Mouse (Mus musculus): ENCODE measurements around the gene Krtap7-1. TPM values are rescaled to one million over a fixed set of nuclear protein-coding genes. Genes with fewer than 3 reads are reported as not detected.

Gene Krtap7-1
- not detected in 2 replicates for polyA plus RNA-seq (2016; fragmentation: Nextera tagmentation; extraction: Ambion mirVana)

- no peaks in the 10 kb centered on the region for H3K4me1 ChIP-seq
- no peaks in the 10 kb centered on the region for H3K36me3 ChIP-seq
- no peak within 1 kb of the TSS for H3K27ac ChIP-seq (replicated peaks)
- WGBS: 88% methylated on average over 4 of the region's 4 CpGs
- no peaks in the 10 kb centered on the region for H3K9me3 ChIP-seq (replicated peaks)
- no peak for DNase-seq (ENCODE audit: low spot score)
- no peak within 1 kb of the TSS for H3K4me3 ChIP-seq
- H3K27me3 ChIP-seq (ENCODE audit: low read depth, poor library complexity, severe bottlenecking): no peaks in the 10 kb centered on the region
Measured at GRCm38 (mm10) chr16:89508223-89508622, at the start of gene Krtap7-1. Krtap7-1 (minus strand) TSS chr16:89508323.

GRCm38 (mm10) chr16:89550298-89550697 is 42.2 kb upstream of the Krtap7-1 start:
- H3K4me1 ChIP-seq: no peaks in the 10 kb centered on the region
- no peak overlapping the region for H3K4me3 ChIP-seq
- no peaks in the 10 kb centered on the region for H3K36me3 ChIP-seq
- no peak for DNase-seq (ENCODE audit: low spot score)
- H3K27ac ChIP-seq (replicated peaks): no peak overlapping the region
- H3K9me3 ChIP-seq (replicated peaks): no peaks in the 10 kb centered on the region
- H3K27me3 ChIP-seq (ENCODE audit: low read depth, poor library complexity, severe bottlenecking): no peaks in the 10 kb centered on the region

- no peak for DNase-seq (ENCODE audit: low spot score)
- no peak overlapping the region for H3K4me3 ChIP-seq
- H3K4me1 ChIP-seq: peaks cover 5% of the 10 kb centered on the region; the same call in 1 of the 2 replicates
- no peaks in the 10 kb centered on the region for H3K27me3 ChIP-seq (ENCODE audit: low read depth, poor library complexity, severe bottlenecking)
- WGBS: 83% methylated on average over 5 of the region's 5 CpGs
- H3K36me3 ChIP-seq: no peaks in the 10 kb centered on the region
- no peaks in the 10 kb centered on the region for H3K9me3 ChIP-seq (replicated peaks)
- H3K27ac ChIP-seq (replicated peaks): no peak overlapping the region; the same call in 1 of the 2 replicates
Measured at GRCm38 (mm10) chr16:89538031-89538484, 29.9 kb upstream of the Krtap7-1 start.

GRCm38 (mm10) chr16:89537349-89537748 is 29.2 kb upstream of the Krtap7-1 start:
- no peaks in the 10 kb centered on the region for H3K27me3 ChIP-seq (ENCODE audit: low read depth, poor library complexity, severe bottlenecking)
- no peak overlapping the region for H3K4me3 ChIP-seq
- DNase-seq (ENCODE audit: low spot score): no peak
- 96% methylated on average over 6 of the region's 6 CpGs for WGBS
- no peaks in the 10 kb centered on the region for H3K36me3 ChIP-seq
- H3K4me1 ChIP-seq: peaks cover 5% of the 10 kb centered on the region; the same call in 1 of the 2 replicates
- H3K9me3 ChIP-seq (replicated peaks): no peaks in the 10 kb centered on the region
- no peak overlapping the region for H3K27ac ChIP-seq (replicated peaks)

- peak; percentile 22 for DNase-seq (ENCODE audit: low spot score)
Measured at GRCm38 (mm10) chr16:89530547-89530946, 22.4 kb upstream of the Krtap7-1 start.

GRCm38 (mm10) chr16:89529846-89530245 is 21.7 kb upstream of the Krtap7-1 start:
- H3K4me1 ChIP-seq: peaks cover 41% of the 10 kb centered on the region
- H3K36me3 ChIP-seq: no peaks in the 10 kb centered on the region
- 73% methylated on average over 7 of the region's 7 CpGs for WGBS
- no peak for DNase-seq (ENCODE audit: low spot score)
- H3K4me3 ChIP-seq: no peak overlapping the region
- H3K27ac ChIP-seq (replicated peaks): peak overlapping the region; percentile 81
- no peaks in the 10 kb centered on the region for H3K9me3 ChIP-seq (replicated peaks)
- H3K27me3 ChIP-seq (ENCODE audit: low read depth, poor library complexity, severe bottlenecking): no peaks in the 10 kb centered on the region

More at GRCm38 (mm10) chr16:89530547-89530946, 22.4 kb upstream of the Krtap7-1 start:
- 25% methylated on average over 7 of the region's 7 CpGs for WGBS
- Histone ChIP-seq H3K27me3 (ENCODE audit: low read depth, poor library complexity, severe bottlenecking) (no peaks in the 10 kb centered on the region), H3K27ac (replicated peaks) (peak overlapping the region; percentile 81), H3K4me1 (peaks cover 41% of the 10 kb centered on the region), H3K36me3 (no peaks in the 10 kb centered on the region), H3K9me3 (replicated peaks) (no peaks in the 10 kb centered on the region), H3K4me3 (no peak overlapping the region)

GRCm38 (mm10) chr16:89528380-89528779 is 20.3 kb upstream of the Krtap7-1 start:
- DNase-seq (ENCODE audit: low spot score): no peak
- no peaks in the 10 kb centered on the region for H3K9me3 ChIP-seq (replicated peaks)
- WGBS: 52% methylated on average over 3 of the region's 3 CpGs
- H3K4me1 ChIP-seq: peaks cover 41% of the 10 kb centered on the region
- H3K27ac ChIP-seq (replicated peaks): peak overlapping the region; percentile 75; the same call in 1 of the 2 replicates
- no peak overlapping the region for H3K4me3 ChIP-seq
- no peaks in the 10 kb centered on the region for H3K36me3 ChIP-seq
- H3K27me3 ChIP-seq (ENCODE audit: low read depth, poor library complexity, severe bottlenecking): no peaks in the 10 kb centered on the region

GRCm38 (mm10) chr16:89520996-89521395 is 12.9 kb upstream of the Krtap7-1 start:
- DNase-seq (ENCODE audit: low spot score): no peak
- no peaks in the 10 kb centered on the region for H3K4me1 ChIP-seq
- no peaks in the 10 kb centered on the region for H3K36me3 ChIP-seq
- H3K27me3 ChIP-seq (ENCODE audit: low read depth, poor library complexity, severe bottlenecking): no peaks in the 10 kb centered on the region
- no peak overlapping the region for H3K4me3 ChIP-seq
- no peaks in the 10 kb centered on the region for H3K9me3 ChIP-seq (replicated peaks)
- 94% methylated on average over 4 of the region's 4 CpGs for WGBS
- no peak overlapping the region for H3K27ac ChIP-seq (replicated peaks)

DNA sequence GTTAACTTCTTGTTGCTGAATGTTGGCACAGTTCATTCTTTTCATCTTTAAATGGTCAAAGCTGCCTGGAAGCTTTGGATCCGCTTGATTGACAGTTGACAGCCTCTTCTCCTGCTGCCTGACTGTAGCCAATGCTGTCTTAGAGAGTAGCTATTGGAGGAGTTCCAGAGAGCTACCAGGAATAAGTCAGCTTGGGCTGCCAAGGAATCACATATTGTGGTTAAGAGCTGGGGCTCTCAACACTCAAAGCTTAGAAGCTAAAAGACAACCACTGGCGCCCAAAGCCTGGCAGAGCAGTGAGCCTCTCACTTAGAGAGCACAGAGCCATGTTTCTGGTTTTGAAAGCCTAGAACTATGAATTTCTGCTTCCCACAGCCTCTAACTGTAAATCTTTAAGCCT is 12.4 kb upstream of the Krtap7-1 start:
- Histone ChIP-seq H3K27me3 (ENCODE audit: low read depth, poor library complexity, severe bottlenecking) (no peaks in the 10 kb centered on the region), H3K4me3 (no peak overlapping the region), H3K9me3 (replicated peaks) (no peaks in the 10 kb centered on the region), H3K4me1 (no peaks in the 10 kb centered on the region), H3K27ac (replicated peaks) (no peak overlapping the region), H3K36me3 (no peaks in the 10 kb centered on the region)
- 90% methylated on average over 2 of the region's 2 CpGs for whole genome bisulfite sequencing
- DNase-seq (ENCODE audit: low spot score): no peak

DNA sequence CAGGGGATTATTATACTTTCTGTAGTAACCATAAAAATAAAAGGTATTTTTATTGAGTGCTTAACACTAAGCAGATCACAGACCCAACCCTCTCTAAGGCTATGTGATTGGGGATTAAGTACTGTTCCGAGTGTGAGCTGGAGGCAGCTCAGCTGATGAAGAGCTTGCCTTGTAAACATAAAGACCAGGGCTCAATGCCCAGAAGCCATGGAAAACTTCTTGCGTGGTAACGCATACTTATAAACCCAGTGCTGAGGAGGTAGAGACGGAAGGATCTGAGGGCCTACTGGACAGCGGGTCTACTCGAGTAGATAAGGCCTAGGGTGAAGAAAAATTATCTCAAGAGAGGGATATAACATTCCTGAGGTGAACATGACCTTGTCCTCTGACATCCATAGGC is 12.0 kb upstream of the Krtap7-1 start:
- 95% methylated on average over 6 of the region's 6 CpGs for WGBS
- Histone ChIP-seq H3K9me3 (replicated peaks) (no peaks in the 10 kb centered on the region), H3K4me1 (no peaks in the 10 kb centered on the region), H3K36me3 (no peaks in the 10 kb centered on the region), H3K4me3 (no peak overlapping the region), H3K27me3 (ENCODE audit: low read depth, poor library complexity, severe bottlenecking) (no peaks in the 10 kb centered on the region), H3K27ac (replicated peaks) (no peak overlapping the region)
- DNase-seq (ENCODE audit: low spot score): no peak

GRCm38 (mm10) chr16:89517635-89518034 is 9.5 kb upstream of the Krtap7-1 start:
- Histone ChIP-seq H3K36me3 (no peaks in the 10 kb centered on the region), H3K27me3 (ENCODE audit: low read depth, poor library complexity, severe bottlenecking) (no peaks in the 10 kb centered on the region), H3K4me3 (no peak overlapping the region), H3K4me1 (no peaks in the 10 kb centered on the region), H3K27ac (replicated peaks) (no peak overlapping the region), H3K9me3 (replicated peaks) (no peaks in the 10 kb centered on the region)
- DNase-seq (ENCODE audit: low spot score): peak; percentile 32
- WGBS: 63% methylated on average over 9 of the region's 9 CpGs

GRCm38 (mm10) chr16:89513431-89513830 is 5.3 kb upstream of the Krtap7-1 start:
- Histone ChIP-seq H3K27me3 (ENCODE audit: low read depth, poor library complexity, severe bottlenecking) (no peaks in the 10 kb centered on the region), H3K36me3 (no peaks in the 10 kb centered on the region), H3K4me3 (no peak overlapping the region), H3K9me3 (replicated peaks) (no peaks in the 10 kb centered on the region), H3K27ac (replicated peaks) (no peak overlapping the region), H3K4me1 (no peaks in the 10 kb centered on the region)
- DNase-seq (ENCODE audit: low spot score): no peak
- 93% methylated on average over 7 of the region's 7 CpGs for WGBS

DNA sequence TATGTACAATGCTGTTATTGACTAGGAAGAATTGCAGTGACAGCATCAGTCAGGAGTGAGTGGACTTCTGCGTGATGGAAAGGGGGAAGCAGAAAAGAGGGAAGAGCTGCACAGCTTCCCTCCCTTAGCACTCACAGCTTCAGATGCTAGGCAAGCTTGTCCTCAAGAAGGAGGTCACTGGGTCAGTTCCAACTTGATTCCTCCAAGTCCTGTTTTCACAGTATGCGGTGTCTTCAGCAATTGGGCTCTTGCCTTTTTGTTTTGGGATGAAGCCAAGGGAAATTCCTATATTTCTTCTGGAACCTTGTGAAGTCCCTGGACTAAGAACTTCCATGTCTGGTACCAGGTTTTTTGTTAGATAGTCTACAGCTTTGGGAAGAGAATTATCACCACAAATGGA is 4.6 kb downstream of the Krtap7-1 start:
- Histone ChIP-seq H3K4me3 (no peak overlapping the region), H3K27ac (replicated peaks) (no peak overlapping the region), H3K4me1 (no peaks in the 10 kb centered on the region), H3K9me3 (replicated peaks) (no peaks in the 10 kb centered on the region), H3K27me3 (ENCODE audit: low read depth, poor library complexity, severe bottlenecking) (no peaks in the 10 kb centered on the region), H3K36me3 (no peaks in the 10 kb centered on the region)
- DNase-seq (ENCODE audit: low spot score): no peak
- WGBS: 91% methylated on average over 2 of the region's 2 CpGs

DNA sequence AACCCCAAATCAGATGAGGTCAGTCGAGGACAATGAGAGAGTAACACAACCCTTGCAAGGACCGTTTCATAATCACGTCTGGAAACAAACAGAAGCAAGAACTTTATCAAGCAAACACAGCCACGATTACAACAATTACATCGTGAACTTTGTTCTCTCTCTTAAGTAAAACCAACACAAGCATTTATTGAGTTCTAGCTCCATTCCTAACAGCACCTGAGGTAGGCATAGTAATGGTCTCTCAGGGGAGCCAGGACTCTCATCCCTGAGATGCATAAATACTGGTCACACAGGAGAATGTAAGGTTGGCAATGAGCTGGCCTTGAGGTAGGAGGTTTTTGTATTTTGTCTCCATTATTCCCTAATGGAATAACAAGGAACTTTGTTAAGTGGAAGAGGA is 6.3 kb downstream of the Krtap7-1 start:
- no peaks in the 10 kb centered on the region for H3K27me3 ChIP-seq (ENCODE audit: low read depth, poor library complexity, severe bottlenecking)
- H3K9me3 ChIP-seq (replicated peaks): no peaks in the 10 kb centered on the region
- H3K4me1 ChIP-seq: 0 out of 2 replicates have a peak, but pooled peaks cover 2% of the 10 kb centered on the region
- no peaks in the 10 kb centered on the region for H3K36me3 ChIP-seq
- no peak overlapping the region for H3K4me3 ChIP-seq
- no peak overlapping the region for H3K27ac ChIP-seq (replicated peaks)
- DNase-seq (ENCODE audit: low spot score): no peak
- 91% methylated on average over 5 of the region's 5 CpGs for WGBS

Measured in midbrain, embryonic 10.5 days (tissue).